Mouse (Mus musculus) ES-E14 (cell line): ENCODE measurements around the gene Cuedc1.

Experiments
- CHD2 ChIP-seq: IDR thresholded peaks from 2 replicates; pipeline ENCODE4 v1.6.1; 2014; ENCODE audit warnings: mild to moderate bottlenecking, low read depth, low read length, inconsistent platforms
- MAFK ChIP-seq: IDR thresholded peaks from 2 replicates; pipeline ENCODE4 v1.6.1; 2014; ENCODE audit warnings: mild to moderate bottlenecking, low read depth, low read length, inconsistent platforms; ENCODE audit not compliant: insufficient read depth

GRCm38 (mm10) chr11:88055777-88056176 is 42.1 kb upstream of the Cuedc1 start:
- no peak for TF ChIP-seq CHD2
- no peak for TF ChIP-seq MAFK
